Mouse (Mus musculus): ENCODE results near the gene Bckdha.

Bckdha gene

GRCm38 (mm10) chr7:25681341-25682231 lies 22.8 kb upstream of the Bckdha start:
- no peak for DNase-seq (ENCODE audit: low read depth)

- peak; percentile 90 for DNase-seq (ENCODE audit: low read depth)
Observed at GRCm38 (mm10) chr7:25680514-25681258, 21.9 kb upstream of the Bckdha start, which contains the start of gene B9d2. Gene B9d2 (plus strand): TSS chr7:25680780.

- DNase-seq (ENCODE audit: low read depth) = no peak
Observed at GRCm38 (mm10) chr7:25679971-25680370, 21.2 kb upstream of the Bckdha start.

- DNase-seq (ENCODE audit: low read depth) = no peak
Observed at GRCm38 (mm10) chr7:25677013-25677412, 18.2 kb upstream of the Bckdha start.

- peak; percentile 78 for DNase-seq (ENCODE audit: low read depth)
Observed at GRCm38 (mm10) chr7:25676085-25676781, 17.5 kb upstream of the Bckdha start.

- no peak for DNase-seq (ENCODE audit: low read depth)
Observed at GRCm38 (mm10) chr7:25675405-25675804, 16.6 kb upstream of the Bckdha start.

GRCm38 (mm10) chr7:25674719-25675300 lies 16.0 kb upstream of the Bckdha start, which contains the start of gene Tmem91:
Gene Tmem91 (minus strand): TSS chr7:25675166.
- no peak for DNase-seq (ENCODE audit: low read depth)

- no peak for DNase-seq (ENCODE audit: low read depth)
Observed at GRCm38 (mm10) chr7:25674297-25674696, 15.5 kb upstream of the Bckdha start.

GRCm38 (mm10) chr7:25672442-25672841 lies 13.7 kb upstream of the Bckdha start:
- DNase-seq (ENCODE audit: low read depth) = no peak

GRCm38 (mm10) chr7:25671686-25672085 lies 12.9 kb upstream of the Bckdha start:
- DNase-seq (ENCODE audit: low read depth) = no peak

- DNase-seq (ENCODE audit: low read depth) = no peak
Observed at GRCm38 (mm10) chr7:25670096-25670495, 11.3 kb upstream of the Bckdha start.

- no peak for DNase-seq (ENCODE audit: low read depth)
Observed at GRCm38 (mm10) chr7:25669631-25670030, 10.8 kb upstream of the Bckdha start.

- no peak for DNase-seq (ENCODE audit: low read depth)
Observed at GRCm38 (mm10) chr7:25669158-25669557, 10.4 kb upstream of the Bckdha start.

- no peak for DNase-seq (ENCODE audit: low read depth)
Observed at GRCm38 (mm10) chr7:25666381-25666780, 7.6 kb upstream of the Bckdha start.

- DNase-seq (ENCODE audit: low read depth) = peak; percentile 26
Observed at GRCm38 (mm10) chr7:25657785-25658184, 996 bp downstream of the Bckdha start.

GRCm38 (mm10) chr7:25655601-25656428 lies 3.0 kb downstream of the Bckdha start:
- DNase-seq (ENCODE audit: low read depth) = no peak

- no peak for DNase-seq (ENCODE audit: low read depth)
Observed at GRCm38 (mm10) chr7:25652244-25652759, 6.5 kb downstream of the Bckdha start.

GRCm38 (mm10) chr7:25651281-25651680 lies 7.5 kb downstream of the Bckdha start:
- no peak for DNase-seq (ENCODE audit: low read depth)

GRCm38 (mm10) chr7:25649839-25650238 lies 8.9 kb downstream of the Bckdha start:
- DNase-seq (ENCODE audit: low read depth) = no peak

GRCm38 (mm10) chr7:25647574-25648123 lies 11.1 kb downstream of the Bckdha start:
- DNase-seq (ENCODE audit: low read depth) = no peak

Data from fibroblast of lung, adult 2 months (primary cell).